Mouse (Mus musculus) right cerebral cortex, postnatal 36 days (tissue): ENCODE measurements around the gene Plekhd1.

Experiments used
- DNase-seq, 2 experiments: peaks; one replicate each; pipeline ENCODE4 v3.0.0; 2022; ENCODE audit warnings: low spot score in 2 of 2, mixed read lengths in 1 of 2

The Plekhd1 gene

GRCm38 (mm10) chr12:80699144-80699531 is 6.7 kb downstream of the Plekhd1 start:
- DNase-seq = no peak

- no peak for DNase-seq
Measured at GRCm38 (mm10) chr12:80701332-80701731, 8.9 kb downstream of the Plekhd1 start.

DNA sequence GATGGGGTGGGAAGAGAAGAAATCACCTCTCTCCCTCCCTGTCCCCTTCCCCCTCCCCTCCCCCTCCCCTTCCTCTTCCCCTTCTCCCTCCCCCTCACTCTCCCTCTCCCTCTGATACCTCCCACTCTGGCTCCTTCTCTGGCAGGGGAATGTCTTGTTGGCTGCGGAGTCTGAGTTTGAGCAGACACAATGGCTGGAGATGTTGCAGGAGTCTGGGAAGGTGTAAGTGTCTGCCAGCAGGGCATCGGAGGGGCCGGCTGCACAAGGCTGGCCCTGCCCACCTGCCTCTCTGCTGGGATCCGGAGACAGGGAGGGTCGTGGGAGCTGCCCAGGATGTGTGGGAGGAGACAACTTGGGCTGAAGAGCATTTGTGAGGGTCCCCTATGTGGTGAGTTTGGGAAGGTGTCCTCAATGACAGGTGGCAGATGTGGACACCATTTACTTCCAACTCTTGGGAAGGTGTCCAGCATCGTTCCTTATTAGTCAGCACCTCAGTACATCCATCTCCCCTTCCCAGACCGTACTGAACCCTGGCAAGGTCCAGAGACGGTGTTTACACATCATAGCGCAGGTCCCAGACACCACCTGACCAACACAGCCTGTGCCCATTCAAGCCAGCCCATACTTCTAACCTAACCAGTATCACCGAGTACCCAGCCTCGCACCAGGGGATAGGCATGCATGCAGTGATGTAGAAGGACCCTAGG is 14.0 kb downstream of the Plekhd1 start:
- DNase-seq = no peak

DNA sequence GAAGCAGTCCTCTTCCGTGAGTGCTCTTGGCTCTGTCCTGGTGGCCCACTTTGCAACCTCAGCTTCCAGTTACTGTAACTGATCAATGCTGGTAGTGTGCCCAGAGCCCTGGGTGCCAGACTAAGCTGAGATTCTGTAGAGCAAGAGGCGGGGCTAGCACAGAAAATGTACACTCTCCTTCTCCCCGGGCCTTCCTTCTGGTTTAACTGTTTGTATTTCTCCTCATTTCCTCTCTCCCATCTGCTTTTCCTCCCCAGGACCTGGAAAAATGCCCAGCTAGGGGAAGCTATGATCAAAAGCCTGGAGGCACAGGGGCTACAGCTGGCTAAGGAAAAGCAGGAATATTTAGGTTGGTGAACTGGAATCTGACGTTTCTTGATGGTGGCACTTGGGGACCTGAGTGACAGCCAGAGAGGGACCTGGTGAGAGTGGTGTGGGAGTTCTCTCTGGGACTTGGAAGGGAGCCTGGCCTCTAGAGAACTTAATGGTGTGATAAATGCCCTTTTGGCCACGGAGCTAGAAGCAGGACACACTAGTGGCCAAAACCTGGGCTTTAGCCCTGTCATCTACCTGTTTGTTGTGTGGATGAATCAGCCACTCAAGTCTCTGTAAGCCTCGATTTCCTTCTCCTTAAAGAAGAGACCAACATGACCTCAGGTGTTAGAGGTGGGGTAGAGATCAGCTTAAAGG is 14.7 kb downstream of the Plekhd1 start:
- DNase-seq = no peak

DNA sequence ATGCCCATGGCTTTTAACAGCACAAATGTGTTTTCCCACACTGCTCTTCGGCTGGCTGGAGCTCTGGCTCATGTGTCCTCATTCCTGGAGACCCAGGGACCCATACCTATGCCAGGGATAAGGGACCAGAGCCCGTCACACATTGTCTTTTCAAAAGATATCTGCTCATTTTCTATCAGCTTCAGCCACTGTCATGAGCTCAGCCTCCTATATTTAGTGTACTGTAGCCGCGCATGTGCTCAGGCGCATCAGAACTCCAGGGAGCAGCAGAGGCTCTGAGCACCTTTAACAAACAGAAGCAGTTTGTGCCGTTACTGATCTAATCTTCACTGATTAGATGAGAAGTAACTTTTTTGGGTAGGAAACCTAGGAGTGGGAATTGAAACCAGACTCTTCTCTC is 23.5 kb downstream of the Plekhd1 start:
- no peak for DNase-seq

GRCm38 (mm10) chr12:80719141-80719540 is 26.8 kb downstream of the Plekhd1 start:
- no peak for DNase-seq

GRCm38 (mm10) chr12:80720507-80720906 is 28.1 kb downstream of the Plekhd1 start:
- DNase-seq = no peak

- DNase-seq = no peak
Measured at GRCm38 (mm10) chr12:80721458-80721857, 29.1 kb downstream of the Plekhd1 start.

- peak; percentile 56 to 67 for DNase-seq
Measured at GRCm38 (mm10) chr12:80724853-80725559, 32.6 kb downstream of the Plekhd1 start.

DNA sequence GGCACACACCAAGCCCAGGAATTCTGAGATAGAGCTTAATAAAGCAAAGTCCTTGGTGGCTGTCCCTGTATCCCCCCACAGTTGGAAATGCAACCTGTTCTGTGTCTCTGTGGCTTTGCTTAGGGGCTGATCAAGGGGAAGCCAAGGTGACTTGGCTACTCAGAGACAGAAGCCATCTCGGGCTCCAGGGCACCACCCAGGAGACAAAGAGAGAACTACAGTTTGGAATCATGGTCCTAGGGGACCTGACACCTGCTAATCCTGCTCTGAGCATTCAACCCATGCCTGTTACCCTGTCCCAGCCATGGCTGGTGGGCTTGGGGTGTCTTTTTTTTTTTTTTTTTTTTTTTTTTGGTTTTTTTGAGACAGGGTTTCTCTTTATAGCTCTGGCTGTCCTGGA is 35.8 kb downstream of the Plekhd1 start:
- DNase-seq = no peak

DNA sequence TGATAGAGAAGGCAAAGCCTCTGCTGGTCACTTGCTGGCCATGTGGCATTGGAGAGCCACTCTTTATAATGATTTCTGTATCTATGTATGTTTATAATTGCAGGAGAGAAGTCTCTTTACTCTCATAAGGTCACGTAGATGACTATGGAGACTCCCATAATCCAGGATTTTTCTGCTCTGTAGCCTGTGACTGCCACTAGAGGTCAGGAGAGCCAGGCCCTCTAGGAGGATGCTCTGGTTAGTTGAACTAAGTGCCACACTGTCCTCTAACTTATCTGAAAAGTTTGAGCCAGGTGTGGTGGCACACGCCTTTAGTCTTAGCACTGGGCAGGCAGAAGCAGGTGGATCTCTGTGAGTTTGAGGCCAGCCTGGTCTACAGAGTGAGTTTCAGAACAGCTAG is 36.4 kb downstream of the Plekhd1 start:
- DNase-seq = no peak

GRCm38 (mm10) chr12:80729758-80730530 is 37.6 kb downstream of the Plekhd1 start:
- DNase-seq = no peak

- peak; percentile 52 to 68 for DNase-seq
Measured at GRCm38 (mm10) chr12:80730567-80730966, 38.2 kb downstream of the Plekhd1 start.

GRCm38 (mm10) chr12:80734526-80735470 is 42.4 kb downstream of the Plekhd1 start:
- no peak for DNase-seq

GRCm38 (mm10) chr12:80736464-80737282 is 44.3 kb downstream of the Plekhd1 start:
- DNase-seq = peak; percentile 56 to 69

DNA sequence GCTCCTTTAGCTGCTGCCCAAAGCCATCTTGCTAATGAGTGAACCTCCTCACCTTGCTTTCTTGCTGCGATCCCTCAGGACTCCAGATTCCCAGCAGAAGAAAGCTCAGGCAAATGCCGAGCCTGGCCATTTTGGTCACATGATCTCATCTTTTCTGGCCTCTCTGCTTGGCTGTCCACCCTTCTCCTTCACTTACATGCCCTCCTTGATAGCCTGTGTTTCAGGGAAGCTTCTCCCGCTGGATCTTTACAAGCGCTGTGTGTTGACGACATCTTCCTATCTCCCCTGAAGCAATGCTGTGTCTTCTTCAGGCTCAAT is 44.9 kb downstream of the Plekhd1 start:
- DNase-seq = no peak

DNA sequence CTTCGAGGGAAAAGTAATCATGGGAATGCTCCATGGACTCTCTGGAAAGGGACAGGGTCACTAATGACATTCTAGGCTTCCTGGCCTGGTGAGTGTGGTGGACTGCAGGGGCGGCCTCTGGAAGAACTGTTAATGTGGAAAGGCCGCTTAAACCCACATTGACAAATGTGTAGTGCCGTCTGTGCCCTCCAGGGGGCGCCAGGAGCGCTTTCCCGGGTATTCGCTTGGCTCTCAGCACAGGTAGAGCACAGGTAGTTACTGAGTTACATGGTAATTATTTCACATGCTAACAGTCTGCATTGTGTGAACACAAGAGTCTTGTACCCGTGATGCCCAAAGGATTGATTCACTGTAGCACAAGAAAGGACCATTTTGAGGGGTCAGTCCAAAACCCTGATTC is 47.1 kb downstream of the Plekhd1 start:
- DNase-seq = no peak

DNA sequence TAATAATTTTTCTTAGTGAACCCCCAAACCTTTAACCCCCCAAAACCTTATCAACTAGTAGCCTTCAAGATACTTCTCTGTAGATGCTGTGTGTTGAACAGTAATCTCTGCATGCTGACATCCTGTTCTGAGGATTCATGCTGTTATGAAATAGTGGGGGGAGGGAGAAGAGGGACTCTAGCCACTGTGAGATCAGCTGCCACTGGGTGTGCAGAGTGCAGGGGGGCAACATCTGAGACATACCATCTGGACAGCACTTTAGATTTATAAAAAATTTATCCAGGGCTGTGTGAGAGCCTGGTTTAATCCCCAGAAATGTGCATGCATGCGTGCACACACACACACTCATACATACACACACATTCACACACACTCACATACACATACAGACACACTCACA is 52.2 kb downstream of the Plekhd1 start:
- no peak for DNase-seq

DNA sequence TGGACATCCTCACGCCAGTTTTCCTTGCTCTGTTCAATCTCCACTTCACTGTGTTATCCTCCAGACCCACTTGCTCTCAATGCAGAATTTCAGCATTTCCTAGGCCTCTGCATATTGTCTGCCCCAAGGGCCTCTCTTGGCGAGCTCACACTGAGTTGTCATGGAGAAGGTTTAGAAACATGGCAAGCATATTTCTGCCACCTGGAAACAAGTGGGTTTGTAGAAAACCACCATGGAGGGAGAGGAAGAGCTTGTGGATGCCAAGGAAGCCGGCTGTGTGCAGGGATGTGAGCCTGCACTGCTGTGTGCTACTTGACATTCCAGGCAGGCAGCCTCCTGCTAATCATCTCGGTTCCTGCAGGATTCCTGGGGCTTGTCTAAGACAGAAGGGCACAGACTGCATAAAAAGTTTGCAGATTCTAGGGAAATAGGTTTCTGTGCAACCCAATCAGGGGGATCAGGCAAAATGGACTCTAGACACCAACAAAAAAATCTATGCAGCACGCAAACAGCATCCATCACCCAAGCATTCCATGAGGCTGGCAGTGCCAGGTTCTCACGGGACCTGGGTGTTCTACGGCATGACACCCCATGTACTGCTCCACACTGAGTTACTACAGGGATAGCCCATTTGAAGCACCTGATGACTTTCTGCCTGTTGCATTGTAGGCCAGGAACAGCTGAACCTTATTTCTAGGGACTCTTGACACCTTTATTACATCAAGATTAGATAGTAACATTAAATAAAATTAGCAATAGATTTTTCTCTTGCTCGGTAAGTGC is 53.8 kb downstream of the Plekhd1 start:
- no peak for DNase-seq
